Mouse (Mus musculus): ENCODE results near the gene Als2cl.

- TF ChIP-seq FLI1 (IDR thresholded peaks at IDR 0.05; ENCODE audit: low read length) (no peak), GATA1 (IDR thresholded peaks at IDR 0.05; ENCODE audit: borderline replicate concordance, low read length) (no peak)
These were observed 56.3 kb downstream of the Als2cl start for GRCm38 (mm10) chr9:110935941-110936340.

All from megakaryocyte, embryonic 14.5 days (primary cell).